Mouse (Mus musculus): ENCODE measurements around the gene Setx.

Gene Setx

DNA sequence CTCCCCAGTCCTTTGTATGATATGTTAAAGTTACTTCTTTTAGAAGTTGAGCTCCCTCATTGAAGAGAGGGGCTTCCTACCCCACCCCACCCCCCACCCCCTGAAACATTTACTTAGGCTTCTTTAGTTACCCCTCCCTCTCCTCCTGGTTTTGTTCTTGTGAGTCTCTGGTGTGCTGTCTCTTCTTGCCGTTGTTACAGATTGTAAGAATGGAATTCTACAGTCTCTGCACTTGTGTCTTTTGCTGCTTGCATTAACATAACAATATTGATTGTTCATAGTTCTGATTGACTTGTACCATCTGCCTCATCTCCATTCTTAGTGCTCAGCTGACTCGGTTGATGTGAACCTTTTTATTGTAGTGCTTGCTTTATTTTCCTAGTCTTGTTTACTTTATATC is 28.0 kb downstream of the Setx start:
- no peak for DNase-seq

DNA sequence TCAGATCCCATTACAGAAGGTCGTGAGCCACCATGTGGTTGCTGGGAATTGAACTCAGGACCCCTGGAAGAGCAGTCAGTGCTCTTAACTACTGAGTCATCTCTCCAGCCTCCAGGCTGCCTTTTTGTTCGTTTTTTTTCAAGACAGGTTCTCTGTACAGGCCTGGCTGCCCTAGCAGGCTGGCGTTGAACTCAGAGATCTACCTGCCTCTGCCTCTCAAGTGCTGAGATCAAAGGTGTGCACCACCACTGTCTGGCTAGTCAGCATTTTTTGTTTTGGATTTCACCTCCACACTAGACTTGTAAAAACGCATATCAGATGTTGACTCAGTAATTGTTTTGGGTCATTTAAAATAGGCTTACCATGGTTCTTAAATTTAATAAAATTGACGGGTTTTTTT is 44.1 kb downstream of the Setx start:
- no peak for DNase-seq

DNA sequence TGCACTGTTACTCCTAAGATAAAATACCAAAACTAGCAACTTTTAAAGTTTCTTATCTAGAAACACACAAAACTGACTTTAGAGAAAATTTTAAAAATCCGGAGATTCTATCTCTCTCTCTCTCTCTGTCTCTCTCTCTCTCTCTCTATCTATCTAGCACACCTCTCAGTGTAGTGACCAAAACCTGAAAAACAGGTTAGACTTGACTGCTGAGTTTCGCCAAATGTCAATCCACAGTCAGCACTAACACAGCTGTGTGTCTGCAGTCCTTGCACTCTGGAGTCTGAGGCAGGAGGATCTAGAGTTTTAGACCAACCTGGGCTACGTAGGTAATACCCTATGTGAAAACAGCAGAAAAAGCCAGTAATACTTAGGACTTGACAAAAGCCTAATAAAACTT is 50.9 kb downstream of the Setx start:
- no peak for DNase-seq

- DNase-seq, result no peak
These were observed 55.8 kb downstream of the Setx start for GRCm38 (mm10) chr2:29179810-29180209.

- DNase-seq, result no peak
These were observed 57.1 kb downstream of the Setx start for GRCm38 (mm10) chr2:29181111-29181510.

GRCm38 (mm10) chr2:29183266-29183924 is 59.4 kb downstream of the Setx start:
- DNase-seq, result no peak

- DNase-seq, result no peak
These were observed 62.2 kb downstream of the Setx start for GRCm38 (mm10) chr2:29186209-29186608.

- DNase-seq, result peak in 1 of 2 experiments; percentile 24
These were observed 66.4 kb downstream of the Setx start for GRCm38 (mm10) chr2:29190392-29190791.

DNA sequence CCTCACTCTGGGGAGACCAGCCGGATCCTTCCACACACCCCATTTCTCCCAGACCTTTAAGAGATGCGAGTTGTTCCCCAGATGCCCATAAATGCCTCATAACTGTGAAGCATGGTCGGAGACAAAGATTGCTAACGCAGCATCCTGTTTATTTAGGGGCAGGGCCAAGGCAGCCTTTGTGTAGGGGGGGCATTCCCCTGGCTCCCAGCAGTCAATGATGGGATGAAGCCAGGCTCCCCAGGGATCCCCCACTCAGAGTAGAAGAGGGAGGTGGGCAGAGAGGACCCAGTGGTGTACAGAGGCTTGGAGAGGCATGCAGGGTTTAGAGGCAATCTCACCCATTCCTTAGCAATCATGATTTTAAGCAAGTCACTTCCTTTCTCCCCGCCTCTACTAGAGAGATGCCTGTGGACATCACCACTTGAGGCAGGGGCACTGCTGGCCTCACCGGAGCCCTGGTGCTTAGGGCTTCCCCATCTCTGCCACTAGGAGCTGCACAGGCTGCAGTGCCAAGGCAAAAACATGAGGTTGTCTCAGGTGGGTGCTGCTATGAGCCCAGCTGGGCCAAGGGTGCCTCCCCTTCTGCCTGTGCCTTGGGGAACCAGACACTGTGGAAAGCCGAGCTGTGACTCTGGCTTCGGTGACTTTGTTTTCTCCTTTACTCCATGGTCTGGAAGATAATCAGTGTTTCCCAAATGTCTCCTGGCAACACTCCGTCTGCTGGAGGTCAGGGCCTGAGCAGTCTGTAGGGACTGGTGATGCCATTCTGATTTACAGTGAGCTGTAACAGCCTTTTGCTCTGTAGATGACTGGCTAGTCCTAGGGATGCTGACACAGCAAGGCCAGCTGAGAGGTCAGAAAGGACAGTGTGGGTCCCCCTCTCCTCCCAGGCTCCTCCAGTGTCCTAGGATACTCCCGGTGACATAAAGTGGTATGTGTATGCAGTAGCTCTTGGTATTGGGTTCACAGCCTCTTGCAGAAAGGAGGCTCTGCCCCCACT is 67.5 kb downstream of the Setx start:
- peak in 1 of 2 experiments; percentile 17 for DNase-seq

DNA sequence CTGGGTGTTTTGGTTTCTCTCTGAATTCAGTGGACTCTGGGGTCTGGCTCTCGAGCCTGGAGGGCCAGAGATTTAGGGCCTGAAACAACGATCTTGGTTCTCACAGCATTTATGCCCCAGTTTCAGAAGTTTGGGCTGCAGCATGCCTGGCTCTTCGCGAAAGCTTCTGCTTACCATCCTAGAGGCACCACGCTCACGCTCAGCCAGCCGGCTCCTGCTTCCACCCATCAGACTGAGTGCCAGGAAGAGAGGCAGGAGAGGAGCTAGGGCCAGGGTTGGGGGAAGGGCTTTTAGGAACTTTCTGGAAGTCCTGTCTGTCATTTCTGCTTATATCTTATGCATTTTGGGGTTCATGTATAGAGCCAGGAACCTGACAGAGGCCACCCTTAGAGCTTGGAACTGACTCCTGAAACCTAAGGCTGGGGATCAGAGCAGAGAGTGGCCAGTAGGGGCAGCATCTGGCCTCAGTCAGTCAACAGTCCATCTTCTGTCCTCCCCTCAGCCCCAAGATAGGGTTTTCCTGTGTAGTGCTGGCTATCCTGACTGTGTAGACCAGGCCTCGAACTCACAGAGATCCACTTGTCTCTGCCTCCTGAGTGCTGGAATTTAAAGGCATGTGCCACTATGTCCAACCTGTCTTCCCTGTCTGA is 68.8 kb downstream of the Setx start:
- peak in 1 of 2 experiments; percentile 51 for DNase-seq

DNA sequence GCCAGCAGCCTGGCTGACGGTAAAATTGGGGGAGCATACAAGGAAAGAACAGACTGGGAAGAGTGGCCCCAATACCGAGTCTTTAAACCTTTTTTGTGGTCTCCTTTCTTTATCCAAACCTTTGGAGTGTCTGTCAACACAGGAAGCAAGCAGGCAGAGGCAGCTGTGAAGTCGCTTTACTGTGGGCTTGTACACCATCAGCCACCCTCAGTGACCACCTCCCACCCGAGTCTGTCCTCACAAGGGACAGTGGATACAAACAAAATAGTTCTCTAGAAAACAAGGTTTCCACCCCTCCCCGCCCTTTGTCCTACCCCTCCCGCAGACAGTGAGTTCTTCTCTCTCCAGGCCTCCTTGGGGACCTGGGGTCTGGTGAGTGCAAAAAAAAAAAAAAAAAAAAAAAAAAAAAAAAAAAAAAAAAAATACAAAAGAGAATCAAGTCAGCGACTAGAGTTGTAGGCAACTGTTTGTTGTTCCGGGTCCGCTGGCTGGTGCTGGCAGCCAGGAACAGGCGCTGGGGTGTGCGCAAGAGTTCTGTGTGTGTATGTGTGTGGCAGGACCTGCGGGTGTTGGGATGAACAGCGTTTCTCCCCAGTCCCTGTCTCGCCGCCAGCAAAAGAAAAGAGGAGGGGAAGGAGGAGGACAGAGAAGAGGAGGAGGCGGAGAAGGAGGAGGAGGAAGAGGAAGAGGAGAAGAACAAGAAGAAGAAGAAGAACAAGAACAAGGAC is 70.0 kb downstream of the Setx start:
- peak; percentile 31 to 77 for DNase-seq

DNA sequence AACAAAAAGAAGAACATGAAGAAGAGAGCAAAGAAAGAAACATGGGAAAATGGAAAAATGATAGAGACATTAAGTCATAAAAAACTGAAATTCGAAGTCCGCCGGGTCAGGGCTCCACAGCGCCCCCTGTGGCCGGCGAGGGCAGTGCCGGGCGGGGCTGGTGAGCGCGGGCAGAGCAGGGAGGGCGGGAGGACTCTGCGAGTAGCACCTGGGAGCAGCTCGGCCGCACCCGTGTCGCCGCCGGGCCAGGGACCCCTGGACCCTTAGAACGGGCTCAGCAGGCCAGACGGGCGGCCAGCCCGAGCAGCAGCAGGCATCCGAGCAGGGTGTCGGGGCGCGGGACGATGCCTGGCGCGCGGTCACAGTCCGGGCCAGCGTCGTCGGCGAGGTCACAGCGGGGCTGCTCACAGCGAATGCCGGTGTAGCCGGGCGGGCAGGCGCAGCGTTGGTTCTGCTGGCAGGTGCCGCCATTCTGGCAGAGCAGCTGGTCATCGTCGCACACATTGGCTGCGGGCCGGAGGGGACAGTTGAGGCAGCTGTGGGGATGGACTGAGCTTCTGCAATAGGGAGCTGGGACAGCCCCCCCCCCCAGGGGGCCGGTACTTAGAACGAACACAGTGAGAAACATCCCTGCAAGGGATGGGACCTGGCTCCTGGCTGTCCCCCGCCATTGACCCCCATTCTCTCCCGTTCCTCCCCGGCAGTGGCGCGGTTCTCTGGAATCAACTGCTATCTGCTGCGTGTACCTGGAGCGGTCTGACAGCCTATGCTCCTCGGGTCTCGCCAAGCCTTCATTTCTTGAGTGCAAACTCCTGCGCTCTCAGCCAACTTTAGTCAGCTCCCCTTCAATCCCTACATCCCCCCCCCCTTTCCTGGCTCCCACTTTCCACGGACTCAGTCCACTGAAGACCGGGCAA is 70.8 kb downstream of the Setx start:
- DNase-seq, result peak; percentile 94 to 97

DNA sequence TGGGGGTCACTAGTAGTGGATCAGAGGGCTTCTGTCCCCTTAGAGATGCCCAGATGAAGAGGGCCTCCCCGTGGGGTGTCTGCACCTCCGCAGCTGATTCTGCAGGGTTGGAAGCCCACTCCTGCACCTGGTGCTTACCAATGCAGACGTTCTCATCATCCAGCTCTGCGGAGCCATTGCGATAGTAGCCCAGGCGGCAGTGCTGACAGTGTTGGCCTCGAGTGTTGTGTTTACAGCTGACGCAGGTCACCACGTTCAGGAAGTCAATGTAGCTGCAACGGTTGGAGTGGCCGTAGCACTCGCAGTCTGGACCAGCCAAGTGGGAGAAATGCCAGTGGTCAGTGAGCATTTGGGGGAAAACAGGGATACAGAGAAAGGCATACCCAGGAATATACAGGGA is 72.9 kb downstream of the Setx start:
- peak in 1 of 2 experiments; percentile 31 for DNase-seq

- DNase-seq, result no peak
These were observed 74.5 kb downstream of the Setx start for GRCm38 (mm10) chr2:29198446-29198845.

GRCm38 (mm10) chr2:29199909-29200308 is 75.9 kb downstream of the Setx start:
- peak; percentile 77 to 84 for DNase-seq

DNA sequence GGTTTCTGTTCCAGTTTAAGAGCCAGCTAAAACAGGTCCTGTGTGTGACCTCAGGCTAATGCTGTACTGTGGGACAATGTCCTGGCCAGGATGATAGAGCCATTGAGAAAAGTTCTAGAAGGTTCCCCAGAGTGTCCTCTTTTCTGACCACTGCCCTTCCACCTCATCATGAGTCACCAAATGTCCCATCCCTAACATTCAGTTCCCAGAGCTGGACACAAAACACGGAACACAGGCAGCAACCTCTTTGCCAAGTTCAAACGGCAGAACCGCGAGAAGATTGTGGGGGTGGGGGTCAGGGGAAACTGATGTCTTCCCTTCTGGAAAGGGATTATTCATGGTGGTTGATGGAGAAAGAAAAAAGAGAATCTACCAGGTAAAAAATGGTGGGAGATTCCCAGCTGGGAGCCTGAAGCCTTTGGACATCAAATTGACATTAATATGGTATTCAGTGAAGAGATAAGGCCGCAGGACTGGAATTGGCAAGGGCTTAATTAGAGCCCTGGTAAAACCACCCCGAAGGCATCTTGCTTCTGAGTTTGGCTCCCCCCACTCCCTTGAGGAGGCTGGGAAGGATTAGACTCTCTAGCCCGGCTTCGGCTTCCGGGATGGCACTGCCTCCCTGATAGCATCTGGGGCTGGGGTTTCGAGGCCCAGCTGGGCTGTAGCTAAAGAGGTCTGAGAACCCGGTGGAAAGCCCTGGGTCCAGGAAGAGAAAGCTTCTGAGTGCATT is 77.4 kb downstream of the Setx start:
- peak; percentile 14 to 23 for DNase-seq

GRCm38 (mm10) chr2:29206156-29206555 is 82.2 kb downstream of the Setx start:
- peak in 1 of 2 experiments; percentile 38 for DNase-seq

- peak; percentile 91 to 94 for DNase-seq
These were observed 92.5 kb downstream of the Setx start for GRCm38 (mm10) chr2:29216286-29217012.

GRCm38 (mm10) chr2:29217042-29217441 is 93.1 kb downstream of the Setx start:
- peak in 1 of 2 experiments; percentile 44 for DNase-seq

DNA sequence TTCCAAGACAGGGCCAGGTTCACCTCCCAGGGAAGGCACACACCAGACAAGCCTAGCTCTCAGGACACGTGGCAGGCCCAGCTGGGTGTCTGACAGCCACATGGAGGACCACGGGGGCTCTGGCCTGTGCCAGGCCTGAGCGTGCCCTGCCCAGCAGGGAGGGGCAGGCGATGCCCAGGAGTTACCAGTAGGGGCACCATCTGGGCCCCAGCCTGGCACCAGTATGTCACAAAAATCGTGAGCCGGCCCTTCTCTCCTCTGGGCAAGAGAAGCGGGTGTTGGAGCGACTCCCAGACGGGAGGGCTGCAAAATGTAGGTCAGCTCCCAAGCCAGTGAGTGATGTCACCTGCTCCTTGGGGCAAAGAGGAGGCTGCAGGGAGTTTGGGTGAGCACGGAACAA is 93.9 kb downstream of the Setx start:
- DNase-seq, result peak; percentile 97

Data from cerebellum, postnatal 10 days (tissue).